Comparison of ENCODE assay signal across 8 mouse cellular contexts in the genomic region with DNA sequence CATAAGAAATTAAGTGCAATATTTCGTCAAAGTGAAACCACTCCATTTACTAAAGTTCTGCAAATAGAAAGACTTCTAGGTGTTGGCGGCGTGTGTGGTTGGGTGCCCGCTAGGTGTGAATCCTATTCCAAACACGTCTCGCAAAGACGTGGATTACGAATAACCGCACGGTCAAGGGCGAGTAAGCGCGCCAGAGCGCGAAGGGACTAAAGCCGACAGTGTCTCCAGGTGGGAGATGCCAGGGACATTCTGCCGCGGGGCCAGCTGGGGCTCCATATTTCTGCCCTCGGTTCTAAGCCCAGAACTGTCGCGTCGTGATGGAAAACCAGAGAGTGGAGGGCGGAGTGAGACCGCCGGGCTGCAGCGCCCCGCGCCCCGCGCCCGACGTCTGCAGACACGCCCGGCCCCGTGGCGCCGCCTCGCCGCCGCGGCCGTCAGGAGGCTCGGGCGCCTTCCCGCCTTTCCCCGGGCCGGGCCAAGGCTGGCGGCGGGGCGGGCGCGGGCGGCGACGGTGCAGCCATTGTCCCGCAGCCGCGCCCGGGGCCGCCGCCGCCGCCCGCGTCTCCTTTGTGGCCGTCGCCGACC. TPM values are rescaled to one million over a fixed set of nuclear protein-coding genes. Genes with fewer than 3 reads are reported as not detected.
A peak's percentile ranks its signal among the peaks of the same experiment; 100 is the strongest.
DNase-seq lines count a peak whose midpoint lies in the region; ATAC-seq and TF ChIP-seq lines count a peak whose summit lies in the region.

No protein-coding gene starts in this region.

- intact Hi-C loops in heart, postnatal 14 days (cut with DNase I), result no loop called here

- 0 out of 2 replicates have a peak, but pooled peaks cover 5% of the 10 kb centered on the region for H3K4me1 ChIP-seq in brown adipose tissue, adult 24 weeks (ENCODE audit: control insufficient read depth, insufficient read depth, insufficient read length, low read length)
- H3K4me1 ChIP-seq in forebrain, embryonic 10.5 days, result peaks cover 28% of the 10 kb centered on the region
- H3K4me1 ChIP-seq in lung, embryonic 15.5 days, result peaks cover 15% of the 10 kb centered on the region
- H3K4me1 ChIP-seq in olfactory bulb, adult 2 months (ENCODE audit: control insufficient read depth, insufficient read depth, low read length), result no peaks in the 10 kb centered on the region

- H3K27me3 ChIP-seq in forebrain, embryonic 10.5 days (ENCODE audit: poor library complexity, severe bottlenecking), result peaks cover 68% of the 10 kb centered on the region
- H3K27me3 ChIP-seq in lung, embryonic 15.5 days, result no peaks in the 10 kb centered on the region

- ATAC-seq in lung, embryonic 15.5 days (ENCODE audit: borderline replicate concordance, extremely low read depth, low FRiP score, low TSS enrichment), result peak; percentile 71

- H3K36me3 ChIP-seq in forebrain, embryonic 10.5 days (replicated peaks), result no peaks in the 10 kb centered on the region
- no peaks in the 10 kb centered on the region for H3K36me3 ChIP-seq in lung, embryonic 15.5 days

- no peak overlapping the region for H3K27ac ChIP-seq in brown adipose tissue, adult 24 weeks (replicated peaks; ENCODE audit: low read depth, low read length)
- peak overlapping the region; percentile 87 for H3K27ac ChIP-seq in forebrain, embryonic 10.5 days
- peak overlapping the region; percentile 94 for H3K27ac ChIP-seq in lung, embryonic 15.5 days
- peak overlapping the region; percentile 55 for H3K27ac ChIP-seq in olfactory bulb, adult 2 months (ENCODE audit: insufficient read depth, low read depth, low read length)

- H3K9me3 ChIP-seq in forebrain, embryonic 10.5 days, result no peaks in the 10 kb centered on the region; the same call in 1 of the 2 replicates
- no peaks in the 10 kb centered on the region for H3K9me3 ChIP-seq in lung, embryonic 15.5 days

- peak overlapping the region; percentile 85 for H3K4me2 ChIP-seq in lung, embryonic 15.5 days

- WGBS in forebrain, embryonic 10.5 days, result under 1% methylated on average over 68 of the region's 68 CpGs
- under 1% methylated on average over 65 of the region's 68 CpGs for WGBS in lung, embryonic 15.5 days
- WGBS in olfactory bulb, adult 2 months, result 1% methylated on average over 66 of the region's 68 CpGs

- no peak for TF ChIP-seq POLR2A in olfactory bulb, adult 2 months (IDR thresholded peaks at IDR 0.05; ENCODE audit: insufficient read depth, low read depth, low read length)

- DNase-seq in ES-CJ7 (ENCODE audit: low read depth, low spot score), result peak; percentile 51
- DNase-seq in forebrain, embryonic 10.5 days (ENCODE audit: extremely low spot score, low spot score), result peak; percentile 57
- DNase-seq in heart, postnatal 14 days, result peak; percentile 62 to 74
- DNase-seq in layer of hippocampus, adult 18-20 months (ENCODE audit: low spot score in 2 of 2), result peak; percentile 16 to 36
- peak; percentile 48 for DNase-seq in urinary bladder, postnatal 25 days (ENCODE audit: low spot score)

- peak overlapping the region; percentile 89 for H3K9ac ChIP-seq in lung, embryonic 15.5 days

- no peak for TF ChIP-seq CTCF in olfactory bulb, adult 2 months (IDR thresholded peaks at IDR 0.05; ENCODE audit: insufficient read depth, low read depth, low read length)

- H3K4me3 ChIP-seq in brown adipose tissue, adult 24 weeks (ENCODE audit: insufficient read depth, low read depth, low read length), result peak overlapping the region; percentile 99
- H3K4me3 ChIP-seq in forebrain, embryonic 10.5 days, result peak overlapping the region; percentile 71
- peak overlapping the region; percentile 92 for H3K4me3 ChIP-seq in lung, embryonic 15.5 days
- H3K4me3 ChIP-seq in olfactory bulb, adult 2 months (ENCODE audit: insufficient read depth, low read depth, low read length), result peak overlapping the region; percentile 89

RNA-seq across cellular contexts. Expression of gene Zbtb8a, which starts 0.9 kb away (rescaled TPM):
- 1.5 and 3.4 TPM in 2 replicates for polyA plus RNA-seq in brown adipose tissue, adult 24 weeks (2012; ENCODE audit: insufficient read depth, insufficient read length, missing spikeins)
- polyA plus RNA-seq in forebrain, embryonic 10.5 days (2016; fragmentation: Nextera tagmentation; extraction: Ambion mirVana), result 5.8 and 6.0 TPM in 2 replicates
- total RNA-seq in heart, postnatal 14 days (2021), result 1 to 10 TPM; 4.4 to 4.7 TPM
- total RNA-seq in layer of hippocampus, adult 18-20 months (2021), result 1 to 10 TPM; 3.2 to 3.5 TPM
- 19.3 and 21.6 TPM in 2 replicates for polyA plus RNA-seq in lung, embryonic 15.5 days (2015; fragmentation: Nextera tagmentation; extraction: Ambion mirVana)
- not detected in 2 replicates for polyA plus RNA-seq in olfactory bulb, adult 2 months (2012; ENCODE audit: insufficient read depth, insufficient read length, low replicate concordance, missing spikeins)

RNA-seq across cellular contexts. Expression of gene Zbtb8os, which starts 41.6 kb away (rescaled TPM):
- polyA plus RNA-seq in brown adipose tissue, adult 24 weeks (2012; ENCODE audit: insufficient read depth, insufficient read length, missing spikeins), result 92.1 and 127 TPM in 2 replicates
- polyA plus RNA-seq in forebrain, embryonic 10.5 days (2016; fragmentation: Nextera tagmentation; extraction: Ambion mirVana), result 46.5 and 55.4 TPM in 2 replicates
- total RNA-seq in heart, postnatal 14 days (2021), result 10 to 100 TPM; 20.7 to 20.9 TPM
- 10 to 100 TPM; 27.4 to 31.6 TPM for total RNA-seq in layer of hippocampus, adult 18-20 months (2021)
- 44.0 and 44.5 TPM in 2 replicates for polyA plus RNA-seq in lung, embryonic 15.5 days (2015; fragmentation: Nextera tagmentation; extraction: Ambion mirVana)
- not detected in 2 replicates for polyA plus RNA-seq in olfactory bulb, adult 2 months (2012; ENCODE audit: insufficient read depth, insufficient read length, low replicate concordance, missing spikeins)

RNA-seq across cellular contexts. Expression of gene Rbbp4, which starts 41.9 kb away (rescaled TPM):
- 77.7 and 87.6 TPM in 2 replicates for polyA plus RNA-seq in brown adipose tissue, adult 24 weeks (2012; ENCODE audit: insufficient read depth, insufficient read length, missing spikeins)
- 546 and 553 TPM in 2 replicates for polyA plus RNA-seq in forebrain, embryonic 10.5 days (2016; fragmentation: Nextera tagmentation; extraction: Ambion mirVana)
- total RNA-seq in heart, postnatal 14 days (2021), result 100 to 1,000 TPM in 1 of 2 experiments, 10 to 100 TPM in 1; 82.5 to 105 TPM
- total RNA-seq in layer of hippocampus, adult 18-20 months (2021), result 100 to 1,000 TPM; 124 to 134 TPM
- 418 and 423 TPM in 2 replicates for polyA plus RNA-seq in lung, embryonic 15.5 days (2015; fragmentation: Nextera tagmentation; extraction: Ambion mirVana)
- not detected in 2 replicates for polyA plus RNA-seq in olfactory bulb, adult 2 months (2012; ENCODE audit: insufficient read depth, insufficient read length, low replicate concordance, missing spikeins)
